Mouse (Mus musculus) stomach, embryonic 15.5 days (tissue): Measurements from ENCODE around the gene Ngrn. TPM values are rescaled to one million over a fixed set of nuclear protein-coding genes. Genes with fewer than 3 reads are reported as not detected.
A peak's percentile ranks its signal among the peaks of the same experiment; 100 is the strongest.

Source experiments
- ATAC-seq: fragments of 200-750 bp; cut with Nextera tagmentation; 2 replicates; pipeline ENCODE4 v1.8.0; 2017; ENCODE audit warnings: low read depth, moderate number of reproducible peaks, moderate TSS enrichment; ENCODE audit not compliant: insufficient read depth, low FRiP score
- H3K27ac ChIP-seq: fragments of 300-500 bp; sonication (generic); 2 replicates; pipeline ENCODE4 v1.5.1; 2015; ENCODE audit warnings: mild to moderate bottlenecking, inconsistent platforms
- H3K27me3 ChIP-seq: fragments of 300-500 bp; sonication (generic); replicated peaks from 2 replicates; pipeline ENCODE4 v1.6.1; 2015; ENCODE audit warnings: inconsistent platforms
- H3K36me3 ChIP-seq: fragments of 300-500 bp; sonication (generic); 2 replicates; pipeline ENCODE4 v1.6.1; 2015; ENCODE audit warnings: inconsistent platforms
- H3K4me1 ChIP-seq: fragments of 300-500 bp; sonication (generic); 2 replicates; pipeline ENCODE4 v1.6.1; 2015; ENCODE audit warnings: inconsistent platforms
- H3K4me2 ChIP-seq: fragments of 300-500 bp; sonication (generic); 2 replicates; pipeline ENCODE4 v1.6.1; 2015; ENCODE audit warnings: mild to moderate bottlenecking, inconsistent platforms
- H3K4me3 ChIP-seq: fragments of 300-500 bp; sonication (generic); replicated peaks from 2 replicates; pipeline ENCODE4 v1.5.1; 2015; ENCODE audit warnings: inconsistent platforms
- H3K9ac ChIP-seq: fragments of 300-500 bp; sonication (generic); 2 replicates; pipeline ENCODE4 v1.6.1; 2015; ENCODE audit warnings: inconsistent platforms
- H3K9me3 ChIP-seq: fragments of 300-500 bp; sonication (generic); 2 replicates; pipeline ENCODE4 v1.6.1; 2016; ENCODE audit warnings: inconsistent platforms
- WGBS: fragments of 180-500 bp; shearing (Covaris S2); methylation state at CpG from one replicate; pipeline ENCODE4 v1.1.7; 2015; 5-methylcytosine and 5-hydroxymethylcytosine counted together
- polyA plus RNA-seq: library from polyadenylated mRNA; unstranded; fragments of >200 nt; fragmentation: Nextera tagmentation; extraction: Ambion mirVana; gene quantifications from 2 replicates; pipeline ENCODE4 v1.2.1, GENCODE M21; 2015

The Ngrn gene
- polyA plus RNA-seq, 1 experiment from 2014 or later = 47.3 TPM

DNA sequence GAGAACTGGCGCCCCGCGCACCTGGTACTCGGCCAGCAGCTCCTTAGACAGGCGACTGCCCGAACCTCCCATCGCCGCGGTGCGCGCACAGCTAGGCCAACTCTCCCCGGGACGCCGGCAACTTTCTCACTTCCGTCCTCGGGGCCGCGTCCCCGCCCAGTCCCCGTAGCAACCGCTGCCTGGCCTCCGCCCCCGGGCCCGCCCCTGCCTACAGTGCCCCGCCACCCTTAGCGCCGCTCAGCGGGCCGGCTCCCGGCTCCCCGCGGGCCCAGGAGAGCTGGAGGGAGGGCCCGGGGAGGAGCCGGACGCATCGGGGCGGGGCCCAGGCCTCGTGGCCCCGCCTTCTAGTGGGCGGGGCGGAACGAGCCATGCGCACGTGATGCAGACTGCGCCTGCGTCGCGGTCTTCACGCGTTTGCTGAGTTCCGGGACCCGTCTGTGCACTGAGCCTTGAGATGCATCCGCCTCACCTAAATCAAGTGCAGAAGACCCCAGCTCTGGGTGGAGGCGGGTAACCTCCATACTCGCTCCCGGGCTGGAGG is 28.5 kb upstream of the Ngrn start, which contains the start of the genes Cib1 and Gdpgp1:
Cib1 (minus strand) TSS at position 325 of the 541 bp plus-strand sequence.
Gdpgp1 (plus strand) TSS at position 377 of the 541 bp plus-strand sequence.
- Histone ChIP-seq H3K36me3 (peaks cover 5% of the 10 kb centered on the region; the same call in 1 of the 2 replicates), H3K27ac (peak within 1 kb of the TSS; percentile 87), H3K4me3 (peak within 1 kb of the TSS; percentile 80), H3K27me3 (no peaks in the 10 kb centered on the region), H3K9ac (peak within 1 kb of the TSS; percentile 58), H3K4me1 (peaks cover 16% of the 10 kb centered on the region), H3K4me2 (peak within 1 kb of the TSS; percentile 74), H3K9me3 (no peaks in the 10 kb centered on the region)
- under 1% methylated on average over 55 of the region's 56 CpGs for WGBS
- ATAC-seq = peak; percentile 100

DNA sequence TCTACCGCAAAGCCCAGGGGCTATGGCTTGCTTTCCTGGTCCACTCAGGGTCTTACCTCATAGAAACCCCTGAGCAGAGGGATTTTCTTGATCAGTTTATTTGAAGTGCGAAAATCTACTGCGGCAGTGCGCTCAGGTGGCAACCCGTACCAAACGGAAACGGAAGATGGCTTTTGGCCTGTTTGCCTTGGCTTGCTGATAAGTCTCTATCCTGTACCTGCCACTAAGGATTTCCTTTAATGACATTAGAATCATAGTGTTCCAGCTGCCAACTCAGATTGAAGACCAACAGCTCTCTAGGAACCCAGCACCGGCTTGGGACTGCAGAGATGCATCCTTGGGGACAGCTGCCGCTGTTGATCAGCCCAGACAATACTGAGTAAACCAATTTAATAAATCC is 27.2 kb upstream of the Ngrn start:
- no peak overlapping the region for H3K9ac ChIP-seq

DNA sequence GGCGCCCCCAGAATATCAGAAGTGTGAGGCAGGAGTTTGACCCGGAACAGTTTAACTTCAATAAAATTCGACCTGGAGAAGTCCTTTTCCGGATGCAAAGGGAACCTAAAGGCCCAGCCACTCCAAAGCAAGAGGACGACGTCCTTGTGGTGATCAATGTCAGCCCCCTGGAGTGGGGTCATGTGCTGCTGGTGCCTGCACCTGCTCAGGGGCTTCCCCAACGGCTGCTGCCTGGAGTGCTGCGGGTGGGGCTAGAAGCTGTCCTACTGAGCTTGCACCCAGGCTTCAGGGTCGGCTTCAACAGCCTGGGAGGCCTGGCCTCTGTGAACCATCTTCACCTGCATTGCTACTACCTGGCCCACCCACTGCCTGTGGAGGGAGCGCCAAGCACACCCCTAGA is 22.5 kb upstream of the Ngrn start:
- Histone ChIP-seq H3K4me3 (no peak overlapping the region), H3K4me2 (no peak overlapping the region), H3K9me3 (no peaks in the 10 kb centered on the region), H3K27me3 (no peaks in the 10 kb centered on the region), H3K9ac (no peak overlapping the region), H3K27ac (no peak overlapping the region), H3K4me1 (peaks cover 5% of the 10 kb centered on the region), H3K36me3 (peaks cover 15% of the 10 kb centered on the region)
- ATAC-seq = no peak
- 86% methylated on average over 10 of the region's 10 CpGs for WGBS

More for the DNA sequence above, 27.2 kb upstream of the Ngrn start:
- Histone ChIP-seq H3K4me1 (peaks cover 16% of the 10 kb centered on the region), H3K27me3 (no peaks in the 10 kb centered on the region), H3K9me3 (no peaks in the 10 kb centered on the region), H3K4me2 (peak overlapping the region; percentile 74), H3K4me3 (peak overlapping the region; percentile 80), H3K27ac (no peak overlapping the region), H3K36me3 (peaks cover 4% of the 10 kb centered on the region)
- ATAC-seq = no peak
- WGBS = 67% methylated on average over 9 of the region's 9 CpGs

DNA sequence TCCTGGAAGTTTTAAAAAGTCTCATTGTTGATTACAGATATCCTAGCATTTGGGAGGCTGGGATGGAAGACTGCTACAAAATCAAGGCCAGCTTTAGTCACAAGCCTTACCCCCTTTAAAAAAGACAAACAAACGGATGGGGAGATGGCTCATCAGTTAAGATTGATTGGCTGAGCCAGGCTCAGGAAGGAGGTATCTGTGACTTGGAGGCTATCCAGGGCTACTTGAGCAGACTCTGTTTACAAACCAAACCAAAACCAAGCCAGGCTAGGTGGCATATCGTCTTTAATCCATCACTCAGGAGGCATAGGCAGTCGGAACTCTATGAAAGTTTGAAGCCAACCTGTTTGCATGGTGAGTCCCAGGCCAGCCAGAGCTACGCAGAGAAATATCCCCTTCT is 19.4 kb upstream of the Ngrn start:
- no peak overlapping the region for H3K9ac ChIP-seq
- no peak for ATAC-seq
- no peak overlapping the region for H3K4me2 ChIP-seq
- H3K4me3 ChIP-seq = no peak overlapping the region
- H3K27me3 ChIP-seq = no peaks in the 10 kb centered on the region
- H3K9me3 ChIP-seq = no peaks in the 10 kb centered on the region
- 58% methylated on average over 4 of the region's 4 CpGs for WGBS
- no peak overlapping the region for H3K27ac ChIP-seq
- no peaks in the 10 kb centered on the region for H3K4me1 ChIP-seq
- peaks cover 15% of the 10 kb centered on the region for H3K36me3 ChIP-seq

DNA sequence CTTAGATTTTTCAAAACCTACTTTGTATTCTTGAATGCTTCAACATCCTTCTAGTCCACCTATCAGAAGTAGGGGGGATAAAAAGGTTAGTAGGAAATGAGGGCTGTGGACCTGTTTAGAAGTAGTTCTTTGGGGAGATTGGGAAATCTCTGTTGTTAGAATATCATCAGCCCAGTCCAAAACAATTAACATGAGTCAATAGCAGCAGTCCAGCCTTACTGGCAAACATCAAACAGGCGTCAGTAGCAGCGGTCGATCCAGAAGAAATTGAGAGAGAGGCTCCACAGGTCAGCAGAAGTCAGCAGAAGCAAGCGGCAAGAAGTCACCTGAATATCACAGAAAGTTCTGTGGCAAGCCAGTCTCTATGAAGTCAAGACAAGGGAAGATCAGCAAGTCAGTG is 16.2 kb upstream of the Ngrn start:
- WGBS = 93% methylated on average over 4 of the region's 4 CpGs
- Histone ChIP-seq H3K36me3 (peaks cover 4% of the 10 kb centered on the region; the same call in 1 of the 2 replicates), H3K4me3 (no peak overlapping the region), H3K27ac (no peak overlapping the region), H3K9me3 (no peaks in the 10 kb centered on the region), H3K9ac (no peak overlapping the region), H3K4me1 (no peaks in the 10 kb centered on the region), H3K27me3 (no peaks in the 10 kb centered on the region), H3K4me2 (no peak overlapping the region)
- no peak for ATAC-seq

DNA sequence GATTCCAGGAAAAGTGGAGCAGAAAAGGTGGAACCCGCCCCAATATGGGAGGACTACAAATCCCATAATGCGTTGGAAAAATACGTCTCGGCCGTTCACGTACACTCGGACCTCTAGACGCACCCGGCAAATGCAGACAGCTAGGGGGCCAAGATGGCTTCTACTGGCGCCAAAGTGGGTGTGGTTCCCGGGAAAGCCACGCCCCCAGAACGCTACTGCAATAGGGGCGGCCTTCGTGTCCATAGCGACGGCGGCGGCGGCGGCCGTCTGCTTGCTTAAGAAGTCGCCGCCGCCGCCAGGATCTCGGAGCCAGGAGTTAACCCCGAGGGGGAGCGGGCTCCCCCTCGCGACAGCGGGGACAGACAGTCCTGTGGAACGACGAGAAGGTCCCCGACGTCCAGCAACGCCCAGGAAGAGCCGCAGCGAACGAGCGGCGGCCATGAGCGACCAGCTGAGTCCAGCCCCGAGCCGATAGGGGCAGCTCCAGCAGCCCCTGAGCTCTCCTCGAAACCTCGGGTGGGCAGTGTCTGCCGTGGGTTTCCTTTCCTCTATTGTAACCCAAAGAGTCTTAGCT is 14.8 kb upstream of the Ngrn start, which contains the start of gene Ttll13:
Ttll13 (plus strand) TSS at position 229 of the 574 bp plus-strand sequence.
- Histone ChIP-seq H3K9me3 (no peaks in the 10 kb centered on the region), H3K4me3 (peak within 1 kb of the TSS; percentile 56), H3K4me1 (no peaks in the 10 kb centered on the region), H3K4me2 (peak within 1 kb of the TSS; percentile 66), H3K9ac (peak within 1 kb of the TSS; percentile 50), H3K27me3 (no peaks in the 10 kb centered on the region), H3K27ac (peak within 1 kb of the TSS; percentile 83), H3K36me3 (no peaks in the 10 kb centered on the region)
- peak; percentile 97 for ATAC-seq
- WGBS = under 1% methylated on average over 48 of the region's 48 CpGs

DNA sequence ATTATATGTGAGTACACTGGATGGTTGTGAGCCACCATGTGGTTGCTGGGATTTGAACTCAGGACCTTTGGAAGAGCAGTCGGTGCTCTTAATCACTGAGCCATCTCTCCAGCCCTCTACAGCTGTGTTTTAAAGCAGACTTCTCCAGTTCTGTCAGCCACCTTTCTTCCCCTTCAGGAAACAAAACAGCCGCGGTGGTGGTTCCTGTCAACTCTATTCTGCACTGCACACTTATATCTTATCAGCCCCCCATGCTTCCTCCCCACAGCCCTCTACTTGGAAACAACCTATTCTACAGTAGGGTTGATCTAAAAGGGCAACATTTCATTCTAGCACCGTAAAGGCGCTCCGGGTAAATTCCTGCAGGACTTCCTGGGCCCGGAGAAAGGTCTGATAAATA is 14.2 kb upstream of the Ngrn start:
- 34% methylated on average over 7 of the region's 7 CpGs for WGBS
- no peak for ATAC-seq
- Histone ChIP-seq H3K9ac (no peak overlapping the region; the same call in 1 of the 2 replicates), H3K36me3 (no peaks in the 10 kb centered on the region), H3K27me3 (no peaks in the 10 kb centered on the region), H3K4me1 (no peaks in the 10 kb centered on the region), H3K9me3 (no peaks in the 10 kb centered on the region), H3K27ac (no peak overlapping the region), H3K4me2 (peak overlapping the region; percentile 66), H3K4me3 (peak overlapping the region; percentile 56)

DNA sequence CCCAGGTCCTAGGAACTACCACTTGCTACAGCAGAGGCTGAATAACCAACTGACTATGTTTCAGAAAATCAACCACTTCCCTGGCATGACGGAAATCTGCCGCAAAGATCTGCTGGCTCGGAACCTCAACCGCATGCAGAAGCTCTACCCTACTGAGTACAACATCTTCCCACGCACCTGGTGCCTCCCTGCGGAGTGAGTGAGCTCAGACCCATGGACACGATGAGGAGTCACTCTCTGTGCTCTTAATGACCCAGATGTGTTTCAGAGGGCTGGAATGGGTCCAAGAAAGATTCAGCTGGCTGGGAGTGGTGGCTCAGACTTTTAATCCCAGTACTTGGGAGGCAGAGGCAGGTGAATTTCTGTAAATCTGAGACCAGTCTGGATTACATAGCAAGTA is 8.6 kb upstream of the Ngrn start:
- Histone ChIP-seq H3K36me3 (no peaks in the 10 kb centered on the region), H3K27ac (no peak overlapping the region), H3K4me1 (no peaks in the 10 kb centered on the region), H3K27me3 (no peaks in the 10 kb centered on the region), H3K4me2 (no peak overlapping the region), H3K4me3 (no peak overlapping the region), H3K9ac (no peak overlapping the region), H3K9me3 (no peaks in the 10 kb centered on the region)
- WGBS = 75% methylated on average over 7 of the region's 7 CpGs
- ATAC-seq = no peak

DNA sequence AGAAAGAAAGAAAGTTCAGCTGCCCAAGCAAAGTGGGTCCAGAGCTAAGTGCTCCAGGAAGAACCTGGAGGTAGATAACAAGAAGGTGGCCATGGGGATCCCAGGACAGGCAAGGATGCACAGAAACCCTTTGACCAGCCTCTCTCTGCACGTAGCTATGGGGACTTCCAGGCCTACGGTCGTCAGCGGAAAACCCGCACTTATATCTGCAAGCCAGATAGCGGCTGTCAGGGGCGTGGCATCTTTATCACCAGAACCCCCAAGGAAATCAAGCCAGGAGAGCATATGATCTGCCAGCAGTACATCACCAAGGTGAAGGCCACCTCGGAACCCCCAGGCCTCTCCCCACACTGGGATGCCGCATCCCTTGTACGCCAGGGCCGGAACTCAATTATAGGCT is 8.1 kb upstream of the Ngrn start:
- WGBS = 77% methylated on average over 11 of the region's 11 CpGs

DNA sequence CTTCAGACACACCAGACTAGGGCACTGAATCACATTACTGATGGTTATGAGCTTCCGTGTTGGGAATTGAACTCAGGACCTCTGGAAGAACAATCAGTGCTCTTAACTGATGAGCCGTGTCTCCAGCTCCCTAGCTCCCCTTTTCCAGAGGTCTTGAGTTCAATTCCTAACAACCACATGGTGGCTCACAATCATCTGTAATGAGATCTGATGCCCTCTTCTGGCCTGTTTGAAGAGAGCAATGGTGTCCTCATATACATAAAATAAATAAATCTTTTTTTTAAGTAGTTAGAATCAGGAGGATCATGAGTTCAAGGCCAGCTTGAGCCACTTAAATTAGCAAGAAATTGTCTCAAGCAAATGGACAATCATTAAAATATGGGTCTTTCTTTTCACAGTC is 5.0 kb upstream of the Ngrn start:
- WGBS = 74% methylated on average over 2 of the region's 2 CpGs
- no peaks in the 10 kb centered on the region for H3K9me3 ChIP-seq
- H3K4me1 ChIP-seq = no peaks in the 10 kb centered on the region
- H3K27ac ChIP-seq = no peak overlapping the region
- H3K36me3 ChIP-seq = no peaks in the 10 kb centered on the region
- H3K9ac ChIP-seq = no peak overlapping the region
- no peak for ATAC-seq
- no peak overlapping the region for H3K4me3 ChIP-seq
- H3K27me3 ChIP-seq = peaks cover 10% of the 10 kb centered on the region; the same call in 1 of the 2 replicates
- no peak overlapping the region for H3K4me2 ChIP-seq

More for the DNA sequence above, 8.1 kb upstream of the Ngrn start:
- no peak for ATAC-seq
- Histone ChIP-seq H3K27ac (no peak overlapping the region), H3K4me1 (no peaks in the 10 kb centered on the region), H3K9ac (no peak overlapping the region), H3K4me2 (no peak overlapping the region), H3K27me3 (no peaks in the 10 kb centered on the region), H3K9me3 (no peaks in the 10 kb centered on the region), H3K4me3 (no peak overlapping the region), H3K36me3 (no peaks in the 10 kb centered on the region)

DNA sequence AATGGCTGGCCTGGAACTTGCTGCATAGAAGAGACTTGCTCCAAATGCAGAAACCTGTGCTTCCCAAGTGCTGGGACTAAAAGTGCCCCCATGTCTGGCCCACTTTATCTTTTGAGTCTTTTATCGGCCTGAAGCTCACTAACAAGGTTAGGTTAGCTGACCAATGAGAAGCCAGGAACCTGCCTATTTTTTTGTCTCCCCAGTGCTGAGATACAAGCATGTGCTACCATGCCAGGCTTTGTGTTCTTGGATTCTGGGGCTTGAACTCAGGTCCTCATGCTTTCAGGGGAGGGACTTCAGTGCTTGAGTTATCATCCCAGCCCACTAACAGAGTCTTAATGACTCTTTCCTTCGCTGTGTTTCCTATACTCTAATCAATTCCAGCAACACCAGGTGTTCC is 3.3 kb upstream of the Ngrn start:
- 64% methylated on average over 2 of the region's 2 CpGs for WGBS
- H3K4me3 ChIP-seq = no peak overlapping the region
- peaks cover 5% of the 10 kb centered on the region for H3K4me1 ChIP-seq
- no peaks in the 10 kb centered on the region for H3K36me3 ChIP-seq
- no peak overlapping the region for H3K4me2 ChIP-seq
- H3K9ac ChIP-seq = no peak overlapping the region
- no peak overlapping the region for H3K27ac ChIP-seq
- no peak for ATAC-seq
- peaks cover 10% of the 10 kb centered on the region; the same call in 1 of the 2 replicates for H3K27me3 ChIP-seq
- no peaks in the 10 kb centered on the region for H3K9me3 ChIP-seq

DNA sequence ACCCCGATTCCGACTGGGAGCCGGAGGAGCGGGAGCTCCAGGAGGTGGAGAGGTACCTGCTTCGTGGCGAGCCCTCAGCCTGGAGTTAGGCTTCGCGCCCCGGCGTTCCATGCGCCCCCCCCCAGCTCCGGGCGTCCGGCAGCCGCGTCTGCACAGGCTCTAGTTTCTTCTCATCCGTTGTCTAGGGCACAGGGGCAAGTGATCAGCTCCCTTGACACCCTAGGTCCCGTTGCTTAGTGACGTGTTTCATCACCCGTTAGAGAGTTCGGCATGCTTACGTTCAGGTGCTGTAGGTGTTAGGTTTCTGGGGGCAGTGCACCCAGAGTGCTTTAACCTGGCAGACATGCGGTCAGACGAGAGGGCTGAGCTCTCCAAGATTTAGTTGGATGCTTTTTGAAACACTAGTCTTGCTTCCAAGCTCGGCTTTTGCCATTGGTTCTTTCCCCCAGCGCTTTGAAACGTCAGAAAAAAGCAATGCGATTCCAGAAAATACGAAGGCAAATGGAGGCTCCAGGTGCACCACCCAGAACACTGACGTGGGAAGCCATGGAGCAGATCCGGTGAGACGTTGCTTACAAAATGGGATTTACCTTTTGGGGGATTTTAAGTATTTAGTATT is 466 bp downstream of the Ngrn start:
- Histone ChIP-seq H3K4me1 (peaks cover 5% of the 10 kb centered on the region), H3K4me3 (peak overlapping the region; percentile 88), H3K9ac (peak overlapping the region; percentile 70), H3K9me3 (no peaks in the 10 kb centered on the region), H3K36me3 (peaks cover 23% of the 10 kb centered on the region), H3K27me3 (peaks cover 10% of the 10 kb centered on the region; the same call in 1 of the 2 replicates), H3K4me2 (peak overlapping the region; percentile 79), H3K27ac (peak overlapping the region; percentile 82)
- ATAC-seq = peak; percentile 36; the same call in 1 of the 2 replicates
- WGBS = 1% methylated on average over 32 of the region's 32 CpGs
